Mouse (Mus musculus) midbrain, embryonic 16.5 days (tissue): ENCODE data around the gene Bcas3. TPM values are rescaled to one million over a fixed set of nuclear protein-coding genes. Genes with fewer than 3 reads are reported as not detected.

Experiments used
- ATAC-seq: fragments of 200-750 bp; cut with Nextera tagmentation; 2 replicates; pipeline ENCODE4 v1.8.0; 2017; ENCODE audit warnings: moderate TSS enrichment
- H3K27ac ChIP-seq: fragments of 300-500 bp; sonication (generic); 2 replicates; pipeline ENCODE4 v1.5.1; 2014; ENCODE audit warnings: mild to moderate bottlenecking, low read length, mixed read lengths
- H3K27me3 ChIP-seq: fragments of 300-500 bp; sonication (generic); 2 replicates; pipeline ENCODE4 v1.6.1; 2014; ENCODE audit warnings: low read depth, low read length, mixed read lengths; ENCODE audit not compliant: control insufficient read depth, insufficient read depth
- H3K36me3 ChIP-seq: fragments of 300-500 bp; sonication (generic); 2 replicates; pipeline ENCODE4 v1.6.1; 2014; ENCODE audit warnings: mild to moderate bottlenecking, low read length, moderate library complexity, mixed read lengths; ENCODE audit not compliant: control insufficient read depth, insufficient read depth
- H3K4me1 ChIP-seq: fragments of 300-500 bp; sonication (generic); 2 replicates; pipeline ENCODE4 v1.6.1; 2014; ENCODE audit warnings: mild to moderate bottlenecking, low read length, mixed read lengths; ENCODE audit not compliant: control insufficient read depth, insufficient read depth
- H3K4me2 ChIP-seq: fragments of 300-500 bp; sonication (generic); 2 replicates; pipeline ENCODE4 v1.6.1; 2014; ENCODE audit warnings: mild to moderate bottlenecking, low read length, mixed read lengths
- H3K4me3 ChIP-seq: fragments of 300-500 bp; sonication (generic); 2 replicates; pipeline ENCODE4 v1.5.1; 2014; ENCODE audit warnings: low read depth, mild to moderate bottlenecking, low read length, moderate library complexity, mixed read lengths
- H3K9ac ChIP-seq: fragments of 300-500 bp; sonication (generic); 2 replicates; pipeline ENCODE4 v1.6.1; 2014; ENCODE audit warnings: low read depth, low read length, mixed read lengths
- H3K9me3 ChIP-seq: fragments of 300-500 bp; sonication (generic); replicated peaks from 2 replicates; pipeline ENCODE4 v1.6.1; 2014; ENCODE audit warnings: mild to moderate bottlenecking, low read length, mixed read lengths; ENCODE audit not compliant: control insufficient read depth, poor library complexity, severe bottlenecking
- WGBS: fragments of 180-500 bp; shearing (Covaris S2); extraction: QIAGEN DNeasy Blood & Tissue Kit; methylation state at CpG from one replicate; pipeline ENCODE4 v1.1.7; 2014; 5-methylcytosine and 5-hydroxymethylcytosine counted together
- polyA plus RNA-seq: library from polyadenylated mRNA; unstranded; fragments of >200 nt; fragmentation: Nextera tagmentation; extraction: Ambion mirVana; gene quantifications from 2 replicates; pipeline ENCODE4 v1.2.1, GENCODE M21; 2015

Bcas3 gene
- polyA plus RNA-seq, 1 experiment from 2014 or later = 33.3 TPM

- Histone ChIP-seq H3K27ac (no peak overlapping the region), H3K27me3 (no peaks in the 10 kb centered on the region), H3K4me3 (no peak overlapping the region), H3K9me3 (no peaks in the 10 kb centered on the region), H3K4me2 (no peak overlapping the region), H3K4me1 (no peaks in the 10 kb centered on the region), H3K36me3 (no peaks in the 10 kb centered on the region), H3K9ac (no peak overlapping the region)
- ATAC-seq = no peak
- WGBS = 83% methylated on average over 4 of the region's 4 CpGs
Measured at GRCm38 (mm10) chr11:85704062-85704748, 351.2 kb downstream of the Bcas3 start.

GRCm38 (mm10) chr11:85706630-85707029 lies 353.7 kb downstream of the Bcas3 start:
- Histone ChIP-seq H3K9me3 (no peaks in the 10 kb centered on the region), H3K36me3 (no peaks in the 10 kb centered on the region), H3K27me3 (no peaks in the 10 kb centered on the region), H3K9ac (no peak overlapping the region), H3K4me3 (no peak overlapping the region), H3K27ac (no peak overlapping the region), H3K4me2 (no peak overlapping the region), H3K4me1 (no peaks in the 10 kb centered on the region)
- WGBS = 23% methylated on average over 1 of the region's 1 CpGs
- ATAC-seq = no peak

GRCm38 (mm10) chr11:85707496-85707895 lies 354.5 kb downstream of the Bcas3 start:
- no peak overlapping the region for H3K9ac ChIP-seq
- H3K4me1 ChIP-seq = no peaks in the 10 kb centered on the region
- H3K4me2 ChIP-seq = no peak overlapping the region
- peaks cover 1% of the 10 kb centered on the region for H3K27me3 ChIP-seq
- H3K9me3 ChIP-seq = no peaks in the 10 kb centered on the region
- no peaks in the 10 kb centered on the region for H3K36me3 ChIP-seq
- WGBS = 100% methylated on average over 1 of the region's 1 CpGs
- H3K4me3 ChIP-seq = no peak overlapping the region
- no peak overlapping the region for H3K27ac ChIP-seq
- no peak for ATAC-seq

- Histone ChIP-seq H3K4me2 (no peak overlapping the region), H3K9ac (no peak overlapping the region), H3K9me3 (no peaks in the 10 kb centered on the region), H3K4me3 (no peak overlapping the region), H3K36me3 (no peaks in the 10 kb centered on the region), H3K27ac (no peak overlapping the region), H3K4me1 (peaks cover 3% of the 10 kb centered on the region), H3K27me3 (peaks cover 6% of the 10 kb centered on the region)
- no peak for ATAC-seq
- 84% methylated on average over 6 of the region's 6 CpGs for WGBS
Measured at GRCm38 (mm10) chr11:85709147-85709546, 356.2 kb downstream of the Bcas3 start.

- ATAC-seq = no peak
- no peak overlapping the region for H3K27ac ChIP-seq
- no peak overlapping the region for H3K4me2 ChIP-seq
- H3K4me1 ChIP-seq = peaks cover 11% of the 10 kb centered on the region
- H3K9ac ChIP-seq = no peak overlapping the region
- H3K27me3 ChIP-seq = peaks cover 6% of the 10 kb centered on the region
- no peak overlapping the region for H3K4me3 ChIP-seq
- no peaks in the 10 kb centered on the region for H3K9me3 ChIP-seq
- H3K36me3 ChIP-seq = no peaks in the 10 kb centered on the region
- WGBS = 92% methylated on average over 7 of the region's 7 CpGs
Measured at GRCm38 (mm10) chr11:85710155-85710554, 357.2 kb downstream of the Bcas3 start.

- peaks cover 11% of the 10 kb centered on the region for H3K27me3 ChIP-seq
- H3K9ac ChIP-seq = no peak overlapping the region
- 93% methylated on average over 8 of the region's 8 CpGs for WGBS
- no peak overlapping the region for H3K27ac ChIP-seq
- H3K4me3 ChIP-seq = no peak overlapping the region
- ATAC-seq = no peak
- H3K9me3 ChIP-seq = no peaks in the 10 kb centered on the region
- no peaks in the 10 kb centered on the region for H3K36me3 ChIP-seq
- H3K4me1 ChIP-seq = peaks cover 11% of the 10 kb centered on the region
- no peak overlapping the region for H3K4me2 ChIP-seq
Measured at GRCm38 (mm10) chr11:85712026-85712804, 359.2 kb downstream of the Bcas3 start.

- Histone ChIP-seq H3K4me2 (no peak overlapping the region), H3K4me3 (no peak overlapping the region), H3K27me3 (peaks cover 14% of the 10 kb centered on the region), H3K27ac (no peak overlapping the region), H3K4me1 (peaks cover 11% of the 10 kb centered on the region), H3K36me3 (no peaks in the 10 kb centered on the region), H3K9ac (no peak overlapping the region), H3K9me3 (no peaks in the 10 kb centered on the region)
- ATAC-seq = no peak
- 54% methylated on average over 19 of the region's 19 CpGs for WGBS
Measured at GRCm38 (mm10) chr11:85712860-85713813, 360.2 kb downstream of the Bcas3 start.

- Histone ChIP-seq H3K27ac (no peak overlapping the region), H3K4me1 (peaks cover 11% of the 10 kb centered on the region), H3K4me3 (no peak overlapping the region), H3K36me3 (no peaks in the 10 kb centered on the region), H3K9ac (no peak overlapping the region), H3K27me3 (peaks cover 17% of the 10 kb centered on the region), H3K9me3 (no peaks in the 10 kb centered on the region), H3K4me2 (no peak overlapping the region)
- WGBS = 0% methylated on average over 2 of the region's 2 CpGs
- ATAC-seq = no peak
Measured at GRCm38 (mm10) chr11:85713814-85714208, 360.8 kb downstream of the Bcas3 start.
